Mouse (Mus musculus) midbrain, embryonic 13.5 days (tissue): Measurements from ENCODE around the gene Abhd14a. TPM values are rescaled to one million over a fixed set of nuclear protein-coding genes. Genes with fewer than 3 reads are reported as not detected.

Experiments
- ATAC-seq: fragments of 200-750 bp; cut with Nextera tagmentation; 2 replicates; pipeline ENCODE4 v1.8.0; 2017; ENCODE audit warnings: mild to moderate bottlenecking, moderate TSS enrichment, moderate library complexity
- H3K27ac ChIP-seq: fragments of 300-500 bp; sonication (generic); 2 replicates; pipeline ENCODE4 v1.5.1; 2015; ENCODE audit warnings: inconsistent platforms, mild to moderate bottlenecking, moderate library complexity
- H3K27me3 ChIP-seq: fragments of 300-500 bp; sonication (generic); 2 replicates; pipeline ENCODE4 v1.6.1; 2015; ENCODE audit warnings: mild to moderate bottlenecking, inconsistent platforms
- H3K36me3 ChIP-seq: fragments of 300-500 bp; sonication (generic); 2 replicates; pipeline ENCODE4 v1.6.1; 2015; ENCODE audit warnings: mild to moderate bottlenecking, inconsistent platforms
- H3K4me1 ChIP-seq: fragments of 300-500 bp; sonication (generic); replicated peaks from 2 replicates; pipeline ENCODE4 v1.6.1; 2015; ENCODE audit warnings: inconsistent platforms
- H3K4me2 ChIP-seq: fragments of 300-500 bp; sonication (generic); replicated peaks from 2 replicates; pipeline ENCODE4 v1.6.1; 2015; ENCODE audit warnings: moderate library complexity, mild to moderate bottlenecking, inconsistent platforms
- H3K4me3 ChIP-seq: fragments of 300-500 bp; sonication (generic); replicated peaks from 2 replicates; pipeline ENCODE4 v1.5.1; 2015; ENCODE audit warnings: mild to moderate bottlenecking, inconsistent platforms
- H3K9ac ChIP-seq: fragments of 300-500 bp; sonication (generic); replicated peaks from 2 replicates; pipeline ENCODE4 v1.6.1; 2015; ENCODE audit warnings: mild to moderate bottlenecking, inconsistent platforms
- H3K9me3 ChIP-seq: fragments of 300-500 bp; sonication (generic); 2 replicates; pipeline ENCODE4 v1.6.1; 2016; ENCODE audit warnings: mild to moderate bottlenecking, inconsistent platforms
- WGBS: fragments of 180-500 bp; shearing (Covaris S2); methylation state at CpG from one replicate; pipeline ENCODE4 v1.1.7; 2015; 5-methylcytosine and 5-hydroxymethylcytosine counted together
- polyA plus RNA-seq: library from polyadenylated mRNA; unstranded; fragments of >200 nt; fragmentation: Nextera tagmentation; extraction: Ambion mirVana; gene quantifications from 2 replicates; pipeline ENCODE4 v1.2.1, GENCODE M21; 2015

The Abhd14a gene
- polyA plus RNA-seq, 1 experiment from 2014 or later, result 43.0 TPM

DNA sequence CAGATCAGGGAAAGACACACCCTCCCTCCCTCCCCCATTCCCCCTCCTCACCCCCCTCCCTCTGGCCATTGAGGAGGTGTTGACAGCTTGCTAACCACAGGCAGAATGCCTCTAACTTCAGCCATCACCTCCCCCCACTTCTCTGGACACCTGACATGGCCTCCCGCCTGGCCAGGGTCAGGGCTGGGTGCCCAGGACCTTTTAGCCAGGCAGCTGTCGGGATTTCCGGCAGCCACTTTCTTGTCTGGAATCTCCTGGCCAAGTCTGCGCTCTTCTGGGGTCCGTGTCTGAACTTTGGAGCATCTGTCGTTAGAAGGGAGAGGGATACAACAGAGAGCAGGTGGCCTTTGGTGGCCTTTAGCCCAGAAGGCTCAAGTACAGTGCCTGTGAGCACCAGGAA is 42.2 kb downstream of the Abhd14a start:
- H3K36me3 ChIP-seq, result no peaks in the 10 kb centered on the region
- H3K27me3 ChIP-seq, result no peaks in the 10 kb centered on the region
- H3K9ac ChIP-seq, result no peak overlapping the region
- H3K27ac ChIP-seq, result no peak overlapping the region
- H3K9me3 ChIP-seq, result no peaks in the 10 kb centered on the region
- no peak for ATAC-seq
- peaks cover 4% of the 10 kb centered on the region; the same call in 1 of the 2 replicates for H3K4me1 ChIP-seq
- WGBS, result 34% methylated on average over 6 of the region's 6 CpGs
- H3K4me3 ChIP-seq, result no peak overlapping the region
- no peak overlapping the region for H3K4me2 ChIP-seq

DNA sequence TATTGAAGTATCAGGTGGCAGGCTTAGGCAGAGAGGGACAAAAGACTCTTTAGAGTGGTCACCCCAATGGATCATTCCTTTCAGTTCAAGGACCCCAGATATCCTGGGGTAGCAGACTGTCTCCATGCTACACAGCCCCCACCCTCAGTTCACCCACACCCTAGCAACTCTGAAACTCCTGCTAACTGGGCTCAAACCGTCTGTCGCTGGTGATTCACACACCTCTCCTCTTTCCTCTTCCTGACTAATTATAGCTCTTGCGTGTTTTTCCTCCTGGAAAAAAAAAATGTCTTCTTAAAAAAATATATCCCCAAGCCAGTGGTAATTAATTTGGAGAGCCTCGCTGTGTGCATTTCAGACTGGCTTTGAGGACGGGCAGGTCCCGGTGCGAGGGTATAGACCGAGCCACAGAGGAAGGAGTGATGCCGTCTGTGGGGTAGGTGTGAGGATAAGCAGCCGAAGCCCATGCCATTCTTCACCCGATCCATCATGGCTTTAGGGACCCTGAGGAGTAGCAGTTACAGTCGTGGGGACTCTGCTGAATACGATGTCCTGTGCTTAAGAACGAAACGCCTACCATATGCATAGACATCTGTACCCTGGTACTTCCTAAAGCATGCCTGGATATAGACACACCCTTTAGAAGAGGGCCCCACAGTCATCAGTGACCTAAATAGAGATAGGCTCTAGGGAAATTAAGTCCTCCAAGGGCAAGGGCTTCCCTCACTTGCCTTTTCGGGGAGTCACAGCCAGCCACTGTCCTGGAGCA is 44.7 kb downstream of the Abhd14a start:
- H3K4me1 ChIP-seq, result no peaks in the 10 kb centered on the region
- no peak overlapping the region for H3K4me3 ChIP-seq
- 89% methylated on average over 16 of the region's 16 CpGs for WGBS
- no peak for ATAC-seq
- H3K4me2 ChIP-seq, result no peak overlapping the region
- no peak overlapping the region for H3K9ac ChIP-seq
- no peaks in the 10 kb centered on the region for H3K36me3 ChIP-seq
- no peaks in the 10 kb centered on the region for H3K9me3 ChIP-seq
- no peak overlapping the region for H3K27ac ChIP-seq
- H3K27me3 ChIP-seq, result no peaks in the 10 kb centered on the region

DNA sequence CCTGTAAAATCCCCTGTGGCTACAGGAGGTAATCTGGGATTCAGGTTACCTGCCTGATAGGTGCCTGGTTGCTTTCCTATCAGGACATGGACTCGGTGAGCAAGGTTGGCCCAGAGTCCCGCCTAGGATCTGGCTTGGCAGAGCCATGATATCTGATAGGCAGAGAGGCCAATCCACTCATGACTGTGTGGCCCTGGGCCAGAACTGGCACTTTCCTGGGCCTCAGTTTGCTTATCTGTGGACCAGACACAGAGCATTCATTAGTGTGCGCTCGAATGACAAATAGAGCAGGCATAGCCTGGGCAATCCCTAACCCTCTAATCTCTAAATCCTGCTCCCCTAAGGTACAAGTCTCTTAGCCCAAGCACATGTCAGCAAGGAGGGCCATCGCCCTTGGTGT is 45.3 kb downstream of the Abhd14a start:
- H3K4me3 ChIP-seq, result no peak overlapping the region
- H3K4me2 ChIP-seq, result no peak overlapping the region
- no peaks in the 10 kb centered on the region for H3K9me3 ChIP-seq
- H3K27me3 ChIP-seq, result no peaks in the 10 kb centered on the region
- H3K27ac ChIP-seq, result no peak overlapping the region
- no peak for ATAC-seq
- 81% methylated on average over 5 of the region's 5 CpGs for WGBS
- no peaks in the 10 kb centered on the region for H3K4me1 ChIP-seq
- no peaks in the 10 kb centered on the region for H3K36me3 ChIP-seq
- no peak overlapping the region for H3K9ac ChIP-seq

DNA sequence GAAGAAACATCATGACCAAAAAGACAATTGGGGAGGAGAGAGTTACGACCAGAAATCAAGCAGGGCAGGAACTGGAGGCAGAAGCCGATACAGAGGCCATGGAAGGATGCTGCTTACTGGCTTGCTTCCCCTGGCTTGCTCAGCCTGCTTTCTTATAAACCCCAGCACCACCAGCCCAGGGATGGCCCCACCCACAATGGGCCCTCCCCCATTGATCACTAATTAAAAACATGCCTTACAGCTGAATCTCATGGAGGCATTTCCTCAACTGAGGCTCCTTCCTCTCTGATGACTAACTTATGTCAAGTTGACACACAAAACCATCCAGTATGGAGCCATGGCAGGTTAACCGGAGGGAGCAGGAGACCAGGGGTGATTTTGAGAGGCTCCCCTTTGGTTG is 47.7 kb downstream of the Abhd14a start:
- no peak overlapping the region for H3K27ac ChIP-seq
- H3K9ac ChIP-seq, result no peak overlapping the region
- H3K4me2 ChIP-seq, result no peak overlapping the region
- H3K4me1 ChIP-seq, result peaks cover 10% of the 10 kb centered on the region
- no peaks in the 10 kb centered on the region for H3K36me3 ChIP-seq
- H3K27me3 ChIP-seq, result no peaks in the 10 kb centered on the region
- no peak overlapping the region for H3K4me3 ChIP-seq
- no peaks in the 10 kb centered on the region for H3K9me3 ChIP-seq
- WGBS, result 87% methylated on average over 3 of the region's 3 CpGs
- ATAC-seq, result no peak

DNA sequence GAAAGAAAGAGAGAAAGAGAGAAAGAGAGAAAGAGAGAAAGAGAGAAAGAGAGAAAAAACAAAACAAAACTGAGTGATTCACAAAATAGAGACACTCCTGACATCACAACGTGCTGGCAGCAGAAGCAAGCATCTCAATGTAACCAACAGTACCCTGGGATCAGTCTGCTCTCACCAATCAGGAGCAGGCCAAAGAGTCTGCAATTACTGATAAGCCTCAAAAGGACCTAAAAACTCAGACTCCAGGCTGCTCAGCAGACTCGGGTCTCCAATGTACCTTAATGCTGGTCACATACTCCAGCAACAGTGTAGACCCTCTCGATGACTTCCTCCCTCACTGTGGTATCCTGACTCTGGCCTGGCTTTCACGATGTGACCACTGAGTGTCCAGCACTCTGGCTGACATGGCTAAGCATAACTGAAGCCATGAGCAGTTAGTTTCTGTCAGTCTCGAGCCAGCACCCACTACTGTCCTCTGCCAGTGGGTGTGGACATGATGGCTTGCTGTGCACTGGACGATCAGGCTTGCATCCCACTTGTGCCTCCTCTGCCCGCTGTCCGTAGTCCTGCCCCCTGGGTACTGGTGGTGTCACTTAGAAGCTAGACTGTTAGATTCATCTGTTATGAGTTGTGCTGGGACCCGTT is 48.7 kb downstream of the Abhd14a start:
- Histone ChIP-seq H3K36me3 (no peaks in the 10 kb centered on the region), H3K27ac (no peak overlapping the region), H3K27me3 (no peaks in the 10 kb centered on the region), H3K9ac (no peak overlapping the region), H3K4me3 (no peak overlapping the region), H3K9me3 (no peaks in the 10 kb centered on the region), H3K4me2 (no peak overlapping the region), H3K4me1 (peaks cover 16% of the 10 kb centered on the region)
- 83% methylated on average over 9 of the region's 9 CpGs for WGBS
- no peak for ATAC-seq

DNA sequence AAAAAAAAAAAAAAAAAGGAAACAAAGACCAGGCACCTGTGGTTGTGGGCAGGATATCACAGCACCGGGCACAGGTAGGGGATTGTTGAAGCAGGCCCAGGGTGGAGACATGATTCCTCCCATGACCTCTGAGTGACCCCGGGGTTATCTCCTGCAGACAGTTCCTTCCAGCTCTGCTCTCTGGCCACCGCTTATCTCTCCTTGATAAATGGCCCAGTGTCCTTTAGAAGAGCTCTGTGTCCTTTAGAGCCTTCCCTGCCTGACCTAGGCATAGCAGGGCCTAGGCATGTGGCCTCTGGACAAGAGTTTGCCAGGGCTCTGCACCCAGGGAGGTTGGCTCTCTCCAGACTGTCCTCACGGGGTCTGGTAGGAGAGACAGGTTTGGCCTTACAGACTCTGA is 49.7 kb downstream of the Abhd14a start:
- 86% methylated on average over 4 of the region's 4 CpGs for WGBS
- H3K4me1 ChIP-seq, result peaks cover 21% of the 10 kb centered on the region
- no peak overlapping the region for H3K4me2 ChIP-seq
- H3K4me3 ChIP-seq, result no peak overlapping the region
- no peaks in the 10 kb centered on the region for H3K27me3 ChIP-seq
- no peaks in the 10 kb centered on the region for H3K9me3 ChIP-seq
- no peak overlapping the region for H3K9ac ChIP-seq
- no peak overlapping the region for H3K27ac ChIP-seq
- H3K36me3 ChIP-seq, result no peaks in the 10 kb centered on the region
- no peak for ATAC-seq

DNA sequence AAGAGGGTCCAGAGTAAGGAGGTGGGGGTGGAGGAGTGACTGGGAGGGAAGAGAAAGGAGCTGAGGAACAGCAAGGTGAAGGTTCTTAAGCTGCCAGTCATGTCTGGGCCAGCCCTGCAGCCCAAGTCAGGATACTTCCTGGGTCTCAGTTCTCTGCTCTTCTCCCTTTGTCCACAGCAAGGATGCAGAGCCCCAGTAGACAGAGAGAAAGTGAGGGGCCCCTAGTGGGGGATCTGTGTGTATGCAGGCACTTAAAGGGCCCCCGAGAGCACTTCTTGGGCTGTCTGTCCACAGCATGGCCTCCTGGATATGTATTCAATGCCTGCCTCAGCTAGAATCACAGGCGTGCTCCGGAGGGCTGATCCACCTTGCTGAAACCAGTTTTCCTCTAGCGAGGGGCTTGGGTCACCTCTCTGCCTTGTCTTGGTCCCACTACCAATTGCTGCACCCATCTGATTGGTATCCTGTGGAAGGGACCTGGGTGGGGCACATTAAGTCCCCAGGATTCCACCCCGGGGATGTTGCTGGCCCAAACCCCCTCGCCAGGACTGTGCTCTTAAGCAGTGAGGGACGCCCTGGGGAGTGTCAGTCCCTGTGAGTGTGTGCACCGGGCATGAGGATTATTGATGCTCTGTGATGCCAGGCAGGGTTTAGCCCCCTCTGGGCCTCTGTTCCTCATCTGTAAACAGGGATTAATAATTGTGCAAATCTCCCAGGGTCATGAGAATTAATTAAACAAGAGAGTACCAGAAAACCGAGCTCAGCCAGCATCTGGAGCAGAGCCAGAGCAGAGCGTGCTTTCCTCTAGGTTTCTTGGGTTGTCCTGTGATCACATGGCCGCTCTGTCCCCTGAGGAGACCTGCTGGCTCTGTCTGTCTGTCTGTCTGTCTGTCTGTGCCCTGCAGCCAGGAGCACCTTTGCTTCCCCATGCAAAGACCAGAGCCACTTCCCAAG is 52.6 kb downstream of the Abhd14a start:
- Histone ChIP-seq H3K9ac (no peak overlapping the region), H3K4me2 (no peak overlapping the region), H3K27ac (peak overlapping the region; percentile 52), H3K36me3 (no peaks in the 10 kb centered on the region), H3K9me3 (no peaks in the 10 kb centered on the region), H3K4me1 (peaks cover 27% of the 10 kb centered on the region), H3K27me3 (no peaks in the 10 kb centered on the region), H3K4me3 (no peak overlapping the region)
- peak; percentile 71 for ATAC-seq
- 33% methylated on average over 11 of the region's 11 CpGs for WGBS

DNA sequence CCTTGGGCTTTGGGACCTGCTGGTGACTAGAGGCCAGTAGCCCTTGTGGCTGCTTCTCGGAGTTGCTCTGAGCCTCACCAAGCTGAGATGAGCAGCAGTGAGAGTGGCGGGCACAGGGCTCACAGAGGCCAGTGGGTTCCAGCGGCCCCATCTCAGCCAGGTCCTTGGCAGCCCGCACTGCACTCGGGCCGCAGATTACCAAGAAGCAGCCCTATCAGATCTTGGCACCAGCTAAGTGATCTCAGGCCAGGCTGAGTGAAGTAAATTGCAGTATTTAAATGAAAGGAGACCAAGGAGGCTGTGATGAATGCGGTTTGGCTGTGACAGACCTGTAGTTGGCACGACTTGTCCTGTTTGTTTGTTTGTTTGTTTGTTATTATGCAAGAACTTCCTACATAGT is 53.9 kb downstream of the Abhd14a start:
- Histone ChIP-seq H3K27me3 (no peaks in the 10 kb centered on the region), H3K36me3 (no peaks in the 10 kb centered on the region), H3K27ac (no peak overlapping the region), H3K9me3 (no peaks in the 10 kb centered on the region), H3K4me2 (no peak overlapping the region), H3K9ac (no peak overlapping the region; the same call in 1 of the 2 replicates), H3K4me3 (no peak overlapping the region), H3K4me1 (peaks cover 27% of the 10 kb centered on the region)
- no peak for ATAC-seq
- 92% methylated on average over 8 of the region's 8 CpGs for WGBS

DNA sequence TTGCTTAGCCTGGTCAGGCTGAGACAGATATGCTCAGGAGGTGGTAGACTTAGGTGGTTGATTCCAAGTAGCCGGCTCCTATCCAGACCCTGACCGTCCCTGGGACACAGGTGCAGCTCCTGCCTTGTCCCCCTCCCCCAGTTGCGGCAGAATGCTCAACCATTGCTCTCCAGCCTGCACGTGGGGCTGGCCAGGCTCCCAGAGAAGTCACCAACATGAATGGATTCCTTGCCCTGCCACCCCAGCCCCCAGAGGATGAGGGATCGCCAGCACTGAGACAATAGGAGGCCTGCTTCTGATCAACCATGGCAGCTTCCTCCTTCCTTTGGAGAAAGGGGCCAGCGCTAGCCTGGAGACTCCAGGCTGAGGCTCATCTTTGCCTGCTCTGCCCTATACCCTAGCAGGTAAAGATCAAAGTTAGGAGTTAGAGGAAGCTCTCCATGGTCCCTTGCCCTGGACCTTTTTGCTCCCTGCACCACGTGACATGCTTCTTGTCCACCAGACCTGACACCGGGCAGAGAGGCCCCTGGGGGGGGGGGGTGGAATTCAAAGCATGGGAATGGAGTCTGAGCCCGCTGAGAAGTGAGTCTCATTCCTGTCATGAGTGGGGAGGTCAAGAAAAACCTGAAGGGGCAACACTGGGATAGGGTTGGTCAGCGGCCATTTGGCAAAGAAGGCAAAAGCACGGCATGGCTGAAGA is 54.5 kb downstream of the Abhd14a start:
- Histone ChIP-seq H3K4me3 (no peak overlapping the region), H3K27ac (no peak overlapping the region; the same call in 1 of the 2 replicates), H3K9me3 (no peaks in the 10 kb centered on the region), H3K9ac (no peak overlapping the region), H3K4me2 (no peak overlapping the region), H3K27me3 (no peaks in the 10 kb centered on the region), H3K4me1 (peaks cover 27% of the 10 kb centered on the region), H3K36me3 (no peaks in the 10 kb centered on the region)
- 81% methylated on average over 11 of the region's 11 CpGs for WGBS
- no peak for ATAC-seq
